Comparison of ENCODE assay signal across 15 mouse cellular contexts in genomic region chr17:50557566-50558238, GRCm38 (mm10). TPM values are rescaled to one million over a fixed set of nuclear protein-coding genes. Genes with fewer than 3 reads are reported as not detected.
DNase-seq lines count a peak whose midpoint lies in the region; ATAC-seq and TF ChIP-seq lines count a peak whose summit lies in the region.
"Had no signal": no experiment of that assay in that cellular context is flagged by ENCODE, and none has a peak within 500 bp of the region (broad histone marks: within the 10 kb centered on the region; RNA-seq: fewer than 3 reads in every experiment).

No protein-coding gene starts in this region.

- H3K27ac ChIP-seq in hindbrain, postnatal 0 days: no peak overlapping the region
- H3K27ac ChIP-seq in hindbrain, embryonic 13.5 days: no peak overlapping the region
- no peak overlapping the region for H3K27ac ChIP-seq in midbrain, embryonic 14.5 days (replicated peaks; ENCODE audit: low read depth, low read length)
- H3K27ac ChIP-seq in midbrain, embryonic 16.5 days (ENCODE audit: low read length): no peak overlapping the region
- H3K27ac ChIP-seq in stomach, postnatal 0 days (replicated peaks): no peak overlapping the region
- H3K27ac ChIP-seq: heart, embryonic 15.5 days; limb, embryonic 13.5 days had no signal

- H3K9ac ChIP-seq in hindbrain, postnatal 0 days (replicated peaks; ENCODE audit: low read length): no peak overlapping the region
- no peak overlapping the region for H3K9ac ChIP-seq in hindbrain, embryonic 13.5 days
- no peak overlapping the region for H3K9ac ChIP-seq in midbrain, embryonic 14.5 days (replicated peaks; ENCODE audit: low read length)
- no peak overlapping the region for H3K9ac ChIP-seq in midbrain, embryonic 16.5 days (ENCODE audit: low read depth, low read length)
- H3K9ac ChIP-seq in stomach, postnatal 0 days (ENCODE audit: low read length): no peak overlapping the region
- H3K9ac ChIP-seq: heart, embryonic 15.5 days; limb, embryonic 13.5 days had no signal

- WGBS in hindbrain, postnatal 0 days: 83% methylated on average over 12 of the region's 12 CpGs
- WGBS in hindbrain, embryonic 13.5 days: 85% methylated on average over 12 of the region's 12 CpGs
- 86% methylated on average over 12 of the region's 12 CpGs for WGBS in midbrain, embryonic 14.5 days
- WGBS in midbrain, embryonic 16.5 days: 91% methylated on average over 12 of the region's 12 CpGs
- WGBS in stomach, postnatal 0 days: 72% methylated on average over 12 of the region's 12 CpGs

- H3K4me3 ChIP-seq in hindbrain, postnatal 0 days (ENCODE audit: low read length): no peak overlapping the region
- no peak overlapping the region for H3K4me3 ChIP-seq in hindbrain, embryonic 13.5 days
- H3K4me3 ChIP-seq in midbrain, embryonic 14.5 days (replicated peaks; ENCODE audit: low read depth, low read length): no peak overlapping the region
- H3K4me3 ChIP-seq in midbrain, embryonic 16.5 days (ENCODE audit: low read depth, low read length): no peak overlapping the region
- H3K4me3 ChIP-seq in stomach, postnatal 0 days (ENCODE audit: low read depth, low read length): no peak overlapping the region
- H3K4me3 ChIP-seq: heart, embryonic 15.5 days; limb, embryonic 13.5 days had no signal

- H3K4me1 ChIP-seq in hindbrain, postnatal 0 days (ENCODE audit: insufficient read depth, low read length): no peaks in the 10 kb centered on the region
- no peaks in the 10 kb centered on the region for H3K4me1 ChIP-seq in hindbrain, embryonic 13.5 days (replicated peaks)
- no peaks in the 10 kb centered on the region for H3K4me1 ChIP-seq in midbrain, embryonic 14.5 days (ENCODE audit: control insufficient read depth, insufficient read depth, low read length)
- no peaks in the 10 kb centered on the region for H3K4me1 ChIP-seq in midbrain, embryonic 16.5 days (ENCODE audit: control insufficient read depth, insufficient read depth, low read length)
- no peaks in the 10 kb centered on the region for H3K4me1 ChIP-seq in stomach, postnatal 0 days (replicated peaks; ENCODE audit: control insufficient read depth, insufficient read depth)

- TF ChIP-seq CTCF in hindbrain, postnatal 0 days (IDR thresholded peaks at IDR 0.05; ENCODE audit: low read depth): peak; percentile 46
- peak; percentile 58 for TF ChIP-seq CTCF in stomach, postnatal 0 days (IDR thresholded peaks at IDR 0.05; ENCODE audit: low read depth)

- H3K36me3 ChIP-seq in hindbrain, postnatal 0 days (ENCODE audit: insufficient read depth, low read length): no peaks in the 10 kb centered on the region
- no peaks in the 10 kb centered on the region for H3K36me3 ChIP-seq in hindbrain, embryonic 13.5 days
- no peaks in the 10 kb centered on the region for H3K36me3 ChIP-seq in midbrain, embryonic 14.5 days (ENCODE audit: control insufficient read depth, insufficient read depth, low read length)
- H3K36me3 ChIP-seq in midbrain, embryonic 16.5 days (ENCODE audit: control insufficient read depth, insufficient read depth, low read length): no peaks in the 10 kb centered on the region
- no peaks in the 10 kb centered on the region for H3K36me3 ChIP-seq in stomach, postnatal 0 days (ENCODE audit: control insufficient read depth, insufficient read depth, low read length)
- H3K36me3 ChIP-seq: heart, embryonic 15.5 days; limb, embryonic 13.5 days had no signal

- no peaks in the 10 kb centered on the region for H3K27me3 ChIP-seq in hindbrain, postnatal 0 days (ENCODE audit: insufficient read depth, low read length)
- no peaks in the 10 kb centered on the region for H3K27me3 ChIP-seq in hindbrain, embryonic 13.5 days
- H3K27me3 ChIP-seq in midbrain, embryonic 14.5 days (ENCODE audit: control insufficient read depth, insufficient read depth, low read length): no peaks in the 10 kb centered on the region
- H3K27me3 ChIP-seq in midbrain, embryonic 16.5 days (ENCODE audit: control insufficient read depth, insufficient read depth, low read depth, low read length): no peaks in the 10 kb centered on the region
- no peaks in the 10 kb centered on the region for H3K27me3 ChIP-seq in stomach, postnatal 0 days (ENCODE audit: control insufficient read depth, insufficient read depth, low read length)
- H3K27me3 ChIP-seq: heart, embryonic 15.5 days; limb, embryonic 13.5 days had no signal

- peak; percentile 28 to 29 for DNase-seq in cerebellum, postnatal 14 days
- no peak for DNase-seq in cerebellum, adult 8-10 months
- peak; percentile 22 for DNase-seq in hindbrain, postnatal 0 days (ENCODE audit: low spot score)
- DNase-seq in midbrain, embryonic 14.5 days: peak; percentile 6
- no peak for DNase-seq in stomach, postnatal 0 days (ENCODE audit: low spot score)
- DNase-seq in right cerebral cortex, postnatal 14 days: no peak
- DNase-seq: gastrocnemius, postnatal 14 days; layer of hippocampus, postnatal 36 days; thymus, postnatal 36 days had no signal

- TF ChIP-seq EP300 in stomach, postnatal 0 days (optimal IDR thresholded peaks at IDR 0.05): no peak

- H3K9me3 ChIP-seq in hindbrain, postnatal 0 days (ENCODE audit: low read length): no peaks in the 10 kb centered on the region
- H3K9me3 ChIP-seq in hindbrain, embryonic 13.5 days: no peaks in the 10 kb centered on the region
- H3K9me3 ChIP-seq in midbrain, embryonic 14.5 days (ENCODE audit: control insufficient read depth, low read length): no peaks in the 10 kb centered on the region
- H3K9me3 ChIP-seq in midbrain, embryonic 16.5 days (replicated peaks; ENCODE audit: control insufficient read depth, low read length, poor library complexity, severe bottlenecking): no peaks in the 10 kb centered on the region
- no peaks in the 10 kb centered on the region for H3K9me3 ChIP-seq in stomach, postnatal 0 days (ENCODE audit: control insufficient read depth, low read length)
- H3K9me3 ChIP-seq: heart, embryonic 15.5 days; limb, embryonic 13.5 days had no signal

- no peak for ATAC-seq in hindbrain, postnatal 0 days
- no peak for ATAC-seq in hindbrain, embryonic 13.5 days (ENCODE audit: low FRiP score)
- ATAC-seq in midbrain, embryonic 14.5 days (ENCODE audit: low FRiP score, low TSS enrichment): no peak
- ATAC-seq in midbrain, embryonic 16.5 days: no peak
- ATAC-seq in stomach, postnatal 0 days (ENCODE audit: low FRiP score, low TSS enrichment): no peak
- ATAC-seq: activated CD4-positive, CD25-positive, alpha-beta regulatory T cell, adult 4 months; inflammation-experienced regulatory T-cells, adult 6 months had no signal

- H3K4me2 ChIP-seq in hindbrain, postnatal 0 days (ENCODE audit: low read depth, low read length): no peak overlapping the region
- no peak overlapping the region for H3K4me2 ChIP-seq in hindbrain, embryonic 13.5 days
- no peak overlapping the region for H3K4me2 ChIP-seq in midbrain, embryonic 14.5 days (ENCODE audit: low read length)
- H3K4me2 ChIP-seq in midbrain, embryonic 16.5 days (ENCODE audit: low read length): no peak overlapping the region
- no peak overlapping the region for H3K4me2 ChIP-seq in stomach, postnatal 0 days (replicated peaks; ENCODE audit: low read depth)
- H3K4me2 ChIP-seq: heart, embryonic 15.5 days; limb, embryonic 13.5 days had no signal

RNA-seq across cellular contexts. Expression of gene Plcl2, which starts 48.5 kb away (rescaled TPM):
- total RNA-seq in hindbrain, postnatal 0 days (2014; rRNA removed): 41.2 and 45.1 TPM in 2 replicates
- 7.9 and 8.3 TPM in 2 replicates for polyA plus RNA-seq in hindbrain, postnatal 0 days (2015; fragmentation: Nextera tagmentation; extraction: Ambion mirVana)
- 7.6 and 8.4 TPM in 2 replicates for polyA plus RNA-seq in hindbrain, embryonic 13.5 days (2015; fragmentation: Nextera tagmentation; extraction: Ambion mirVana)
- 10.8 and 14.1 TPM in 2 replicates for polyA plus RNA-seq in midbrain, embryonic 14.5 days (2014; fragmentation: Nextera tagmentation; extraction: Ambion mirVana)
- polyA plus RNA-seq in midbrain, embryonic 16.5 days (2015; fragmentation: Nextera tagmentation; extraction: Ambion mirVana): 9.2 and 9.7 TPM in 2 replicates
- 2.3 and 2.6 TPM in 2 replicates for polyA plus RNA-seq in stomach, postnatal 0 days (2015; fragmentation: Nextera tagmentation; extraction: Ambion mirVana)

Comparison
In these comparisons a context has a peak if more than half of its experiments do, and no peak if none do; other contexts are left out.
1. DNase-seq: peak in cerebellum, postnatal 14 days (2 of 2), hindbrain, postnatal 0 days (single experiment) and midbrain, embryonic 14.5 days (single experiment); none in cerebellum, adult 8-10 months (single experiment), stomach, postnatal 0 days (single experiment) and right cerebral cortex, postnatal 14 days (single experiment).